Mouse (Mus musculus) stomach, postnatal 0 days (tissue): Measurements from ENCODE around the gene Gm7030.
"Not testable (repeated sequence)": the region's sequence is repeated elsewhere in the genome, so short reads cannot be mapped to it uniquely, and the experiment has no call there.

ENCODE experiments used
- CTCF ChIP-seq: IDR thresholded peaks from 2 replicates; pipeline ENCODE4 v1.5.1; 2016; ENCODE audit warnings: antibody characterized with exemption, low read depth, mild to moderate bottlenecking, moderate library complexity
- EP300 ChIP-seq: optimal IDR thresholded peaks from 2 replicates; pipeline ENCODE3; 2016; ENCODE audit warnings: antibody characterized with exemption

DNA sequence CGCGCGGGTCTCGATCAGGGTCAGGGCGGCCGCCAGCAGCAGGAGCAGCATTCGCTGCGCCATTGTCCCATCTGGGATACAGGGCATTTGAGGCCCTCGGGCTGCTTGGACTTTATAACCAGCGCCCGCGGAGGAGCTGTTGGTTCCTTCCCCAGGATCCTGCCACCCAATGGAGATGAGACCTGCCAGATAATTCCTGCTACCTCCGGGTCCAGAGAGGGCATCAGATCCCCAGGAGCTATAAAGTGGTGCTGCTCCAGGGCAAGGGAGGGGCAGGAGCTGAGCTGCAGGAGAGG lies 16.6 kb upstream of the Gm7030 start:
- TF ChIP-seq CTCF, EP300: not testable (repeated sequence)
